Mouse (Mus musculus) forebrain, embryonic 12.5 days (tissue): ENCODE data around the gene Dclre1b. TPM values are rescaled to one million over a fixed set of nuclear protein-coding genes. Genes with fewer than 3 reads are reported as not detected.

Source experiments
- ATAC-seq: fragments of 200-750 bp; cut with Nextera tagmentation; 2 replicates; pipeline ENCODE4 v1.8.0; 2017; ENCODE audit warnings: moderate TSS enrichment; ENCODE audit not compliant: low FRiP score
- H3K27ac ChIP-seq: fragments of 300-500 bp; sonication (generic); 2 replicates; pipeline ENCODE4 v1.5.1; 2016; ENCODE audit warnings: mild to moderate bottlenecking
- H3K27me3 ChIP-seq: fragments of 300-500 bp; sonication (generic); 2 replicates; pipeline ENCODE4 v1.6.1; 2016; ENCODE audit warnings: mild to moderate bottlenecking
- H3K36me3 ChIP-seq: fragments of 300-500 bp; sonication (generic); replicated peaks from 2 replicates; pipeline ENCODE4 v1.6.1; 2016; ENCODE audit warnings: mild to moderate bottlenecking
- H3K4me1 ChIP-seq: fragments of 300-500 bp; sonication (generic); 2 replicates; pipeline ENCODE4 v1.6.1; 2016
- H3K4me2 ChIP-seq: fragments of 300-500 bp; sonication (generic); 2 replicates; pipeline ENCODE4 v1.6.1; 2016; ENCODE audit warnings: mild to moderate bottlenecking, moderate library complexity
- H3K4me3 ChIP-seq: fragments of 300-500 bp; sonication (generic); replicated peaks from 2 replicates; pipeline ENCODE4 v1.5.1; 2016; ENCODE audit warnings: mild to moderate bottlenecking
- H3K9ac ChIP-seq: fragments of 300-500 bp; sonication (generic); 2 replicates; pipeline ENCODE4 v1.6.1; 2016; ENCODE audit warnings: mild to moderate bottlenecking
- H3K9me3 ChIP-seq: fragments of 300-500 bp; sonication (generic); 2 replicates; pipeline ENCODE4 v1.6.1; 2016
- WGBS: fragments of 180-500 bp; shearing (Covaris S2); methylation state at CpG from one replicate; pipeline ENCODE4 v1.1.7; 2016; 5-methylcytosine and 5-hydroxymethylcytosine counted together
- polyA plus RNA-seq: library from polyadenylated mRNA; unstranded; fragments of >200 nt; fragmentation: Nextera tagmentation; extraction: Ambion mirVana; gene quantifications from 2 replicates; pipeline ENCODE4 v1.2.1, GENCODE M21; 2016

The Dclre1b gene
- polyA plus RNA-seq, 1 experiment from 2014 or later: 32.4 TPM

DNA sequence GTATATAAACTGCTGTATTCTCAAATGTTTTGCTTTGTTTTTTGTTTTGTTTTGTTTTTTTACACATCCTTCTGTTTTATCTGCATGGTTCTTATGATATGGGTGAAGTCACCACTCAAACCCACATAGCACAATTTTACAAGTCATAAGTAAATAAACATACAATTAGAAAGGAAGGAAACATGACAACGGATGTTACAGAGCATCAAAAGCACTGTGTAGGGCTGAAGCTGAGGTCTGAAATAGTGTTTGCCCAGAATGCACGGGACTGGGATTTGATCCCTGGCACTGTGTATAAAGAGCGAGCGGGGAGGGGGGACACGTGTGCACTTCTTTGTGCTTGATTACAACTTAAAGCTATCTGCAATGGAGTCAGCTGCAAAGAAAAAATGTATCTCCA, 28.5 kb downstream of the Dclre1b start:
- H3K4me2 ChIP-seq: no peak overlapping the region
- H3K36me3 ChIP-seq: peaks cover 17% of the 10 kb centered on the region
- 0 out of 2 replicates have a peak, but pooled peaks cover 9% of the 10 kb centered on the region for H3K4me1 ChIP-seq
- H3K9me3 ChIP-seq: no peaks in the 10 kb centered on the region
- no peaks in the 10 kb centered on the region for H3K27me3 ChIP-seq
- no peak overlapping the region for H3K27ac ChIP-seq
- H3K4me3 ChIP-seq: no peak overlapping the region
- no peak overlapping the region for H3K9ac ChIP-seq
- no peak for ATAC-seq
- 88% methylated on average over 5 of the region's 5 CpGs for WGBS

DNA sequence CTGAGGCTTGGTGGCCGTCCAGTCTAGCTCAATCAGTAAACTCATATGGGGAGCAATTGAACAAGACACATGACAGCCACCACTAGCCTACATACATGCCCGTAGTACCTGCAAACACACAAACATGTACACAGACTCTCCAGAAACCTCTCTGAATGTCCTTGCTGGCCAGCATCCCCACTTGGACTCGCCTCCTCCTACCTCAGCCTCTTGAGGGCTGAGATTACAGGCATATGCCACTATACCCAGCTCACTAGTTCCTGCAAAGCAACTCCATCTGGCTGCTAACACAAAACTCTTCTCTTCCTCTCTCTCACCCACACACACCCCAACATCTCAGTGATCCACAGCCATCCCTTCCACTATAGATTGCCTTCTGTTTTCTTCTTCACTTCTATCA, 29.0 kb downstream of the Dclre1b start:
- no peak overlapping the region for H3K4me2 ChIP-seq
- no peak overlapping the region for H3K27ac ChIP-seq
- H3K36me3 ChIP-seq: peaks cover 21% of the 10 kb centered on the region
- H3K27me3 ChIP-seq: no peaks in the 10 kb centered on the region
- no peak overlapping the region for H3K4me3 ChIP-seq
- ATAC-seq: no peak
- 0 out of 2 replicates have a peak, but pooled peaks cover 9% of the 10 kb centered on the region for H3K4me1 ChIP-seq
- WGBS: 90% methylated on average over 3 of the region's 3 CpGs
- no peaks in the 10 kb centered on the region for H3K9me3 ChIP-seq
- no peak overlapping the region for H3K9ac ChIP-seq

DNA sequence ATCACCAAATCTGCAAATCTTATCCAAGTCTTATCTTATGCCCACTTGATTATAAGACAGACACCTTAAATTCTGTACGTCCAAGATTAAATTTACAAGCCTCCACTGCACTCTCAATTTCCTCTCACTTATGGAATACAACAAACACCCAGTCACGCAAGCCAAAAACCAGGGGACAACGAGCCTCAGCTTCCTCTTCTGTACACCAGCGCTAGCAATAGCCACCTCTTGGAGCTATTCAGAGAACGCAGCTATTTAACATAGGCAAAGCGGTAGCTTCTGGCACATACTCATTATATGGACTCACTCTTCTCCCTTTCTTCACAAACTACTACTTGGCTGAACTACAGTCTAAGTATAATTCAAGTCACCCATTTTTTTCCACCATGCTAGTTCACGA, 30.1 kb downstream of the Dclre1b start:
- no peak for ATAC-seq
- no peaks in the 10 kb centered on the region for H3K9me3 ChIP-seq
- peaks cover 21% of the 10 kb centered on the region for H3K36me3 ChIP-seq
- H3K27ac ChIP-seq: no peak overlapping the region
- no peak overlapping the region for H3K4me2 ChIP-seq
- no peak overlapping the region for H3K9ac ChIP-seq
- no peak overlapping the region for H3K4me3 ChIP-seq
- 0 out of 2 replicates have a peak, but pooled peaks cover 9% of the 10 kb centered on the region for H3K4me1 ChIP-seq
- no peaks in the 10 kb centered on the region for H3K27me3 ChIP-seq
- WGBS: 76% methylated on average over 7 of the region's 7 CpGs

DNA sequence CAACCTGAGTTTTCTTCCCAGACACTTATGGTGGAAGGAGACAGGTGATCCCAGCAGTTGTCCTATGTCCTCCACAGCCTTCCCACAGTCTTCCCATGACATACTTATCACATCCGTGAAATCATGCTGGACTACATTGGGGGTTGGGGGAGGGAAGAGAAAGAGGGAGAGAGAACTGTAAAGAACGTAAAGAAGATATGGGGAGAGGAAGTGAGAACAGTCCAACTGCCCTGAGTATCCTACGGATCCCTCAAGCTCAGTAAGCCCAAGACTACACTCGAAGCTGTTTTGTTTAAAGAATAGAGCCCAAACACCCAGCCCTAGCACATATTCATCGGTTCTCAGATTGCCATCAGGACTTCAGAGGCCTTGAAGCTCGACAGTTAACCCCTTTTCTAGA, 30.6 kb downstream of the Dclre1b start:
- ATAC-seq: no peak
- no peak overlapping the region for H3K27ac ChIP-seq
- H3K36me3 ChIP-seq: peaks cover 24% of the 10 kb centered on the region
- H3K4me1 ChIP-seq: 0 out of 2 replicates have a peak, but pooled peaks cover 7% of the 10 kb centered on the region
- no peak overlapping the region for H3K4me3 ChIP-seq
- WGBS: 96% methylated on average over 6 of the region's 6 CpGs
- no peaks in the 10 kb centered on the region for H3K27me3 ChIP-seq
- H3K9me3 ChIP-seq: no peaks in the 10 kb centered on the region
- H3K4me2 ChIP-seq: no peak overlapping the region
- no peak overlapping the region for H3K9ac ChIP-seq

DNA sequence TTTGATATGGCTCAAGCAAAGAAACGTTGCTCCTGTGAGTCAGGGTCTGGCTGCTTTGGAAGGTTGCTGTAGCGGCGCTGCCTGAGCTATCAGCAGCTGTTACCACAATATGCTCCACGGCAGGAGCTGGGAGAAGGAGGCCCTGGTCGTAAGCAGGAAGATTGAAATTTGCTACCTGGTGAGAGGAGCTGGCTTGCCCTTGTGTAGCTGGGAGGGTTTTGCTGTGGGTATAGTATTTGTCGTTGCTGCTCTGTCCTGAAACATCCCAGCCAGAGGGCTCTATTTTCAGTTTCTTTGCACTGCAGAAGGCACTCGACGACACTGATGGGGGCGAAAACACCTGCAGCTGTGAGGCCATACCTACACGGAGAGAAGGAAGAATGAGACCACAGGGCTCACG, 31.3 kb downstream of the Dclre1b start:
- no peak overlapping the region for H3K4me3 ChIP-seq
- 87% methylated on average over 11 of the region's 11 CpGs for WGBS
- 0 out of 2 replicates have a peak, but pooled peaks cover 5% of the 10 kb centered on the region for H3K4me1 ChIP-seq
- H3K36me3 ChIP-seq: peaks cover 25% of the 10 kb centered on the region
- H3K4me2 ChIP-seq: no peak overlapping the region
- no peaks in the 10 kb centered on the region for H3K9me3 ChIP-seq
- no peak overlapping the region for H3K9ac ChIP-seq
- H3K27me3 ChIP-seq: no peaks in the 10 kb centered on the region
- no peak for ATAC-seq
- H3K27ac ChIP-seq: no peak overlapping the region

DNA sequence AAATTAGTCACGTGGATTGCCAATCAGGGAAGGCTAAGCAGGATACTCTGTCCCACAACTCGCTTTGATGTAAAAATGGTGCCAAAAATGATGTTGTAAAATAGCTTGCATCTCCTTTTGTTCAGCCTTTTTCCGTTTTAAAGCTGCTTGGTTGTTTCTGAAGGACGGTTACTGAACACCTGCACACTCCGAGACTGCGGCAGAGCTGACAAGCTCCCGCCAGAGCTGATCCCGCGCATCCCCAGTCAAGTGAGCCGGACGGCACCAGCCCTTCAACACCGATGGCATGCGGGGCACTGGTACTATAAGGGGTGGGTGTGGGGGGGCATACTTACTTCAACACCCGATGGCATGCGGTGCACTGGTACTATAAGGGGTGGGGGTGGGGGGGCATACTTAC, 35.2 kb downstream of the Dclre1b start:
- ATAC-seq: no peak
- no peak overlapping the region for H3K4me3 ChIP-seq
- peaks cover 30% of the 10 kb centered on the region for H3K36me3 ChIP-seq

DNA sequence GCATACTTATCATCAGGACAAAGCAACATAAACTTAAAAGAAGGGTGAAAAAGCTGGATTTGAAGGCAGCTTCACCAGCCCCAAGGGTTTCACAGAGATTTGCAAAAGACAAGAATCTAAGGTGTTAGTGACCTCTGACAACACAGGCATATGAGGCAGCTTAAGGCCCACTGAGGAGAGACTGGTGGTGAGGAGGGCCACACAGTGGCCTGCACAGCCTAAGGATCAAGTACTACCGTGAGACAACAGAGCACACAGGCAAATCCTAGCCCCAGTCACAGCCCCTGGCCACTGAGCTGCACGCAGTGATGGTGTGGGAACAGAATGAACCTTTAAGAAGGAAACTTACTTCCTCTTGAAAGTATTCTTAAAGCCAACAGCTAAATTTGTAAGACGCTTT, 35.7 kb downstream of the Dclre1b start:
- no peak overlapping the region for H3K4me2 ChIP-seq
- no peaks in the 10 kb centered on the region for H3K27me3 ChIP-seq
- H3K4me3 ChIP-seq: no peak overlapping the region
- no peaks in the 10 kb centered on the region for H3K9me3 ChIP-seq
- H3K36me3 ChIP-seq: peaks cover 35% of the 10 kb centered on the region
- WGBS: 83% methylated on average over 3 of the region's 3 CpGs
- no peak for ATAC-seq
- no peak overlapping the region for H3K27ac ChIP-seq
- no peak overlapping the region for H3K9ac ChIP-seq
- H3K4me1 ChIP-seq: no peaks in the 10 kb centered on the region

More for the DNA sequence above, 35.2 kb downstream of the Dclre1b start:
- no peaks in the 10 kb centered on the region for H3K4me1 ChIP-seq
- no peak overlapping the region for H3K4me2 ChIP-seq
- no peaks in the 10 kb centered on the region for H3K9me3 ChIP-seq
- H3K9ac ChIP-seq: no peak overlapping the region
- no peaks in the 10 kb centered on the region for H3K27me3 ChIP-seq
- H3K27ac ChIP-seq: no peak overlapping the region
- WGBS: 87% methylated on average over 15 of the region's 15 CpGs

DNA sequence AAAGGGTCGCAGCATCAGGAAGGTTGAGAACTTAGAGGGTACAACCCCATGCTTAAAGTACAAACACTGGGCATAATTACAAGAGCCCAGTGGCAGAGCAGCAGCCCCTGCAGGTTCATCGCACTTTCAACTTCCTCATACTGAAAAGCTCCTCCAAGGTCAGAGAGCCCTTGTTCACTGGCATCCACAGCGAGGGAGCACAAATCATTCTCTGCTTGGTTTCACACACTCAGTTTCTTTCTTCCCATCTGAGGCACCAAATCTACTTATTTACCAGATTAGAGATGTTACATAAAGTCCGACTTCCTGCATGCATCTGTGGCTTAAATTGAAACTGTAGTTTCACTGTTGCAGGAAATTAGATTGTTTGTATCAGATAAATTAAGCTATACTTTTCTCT, 36.4 kb downstream of the Dclre1b start:
- Histone ChIP-seq H3K36me3 (peaks cover 36% of the 10 kb centered on the region), H3K4me1 (no peaks in the 10 kb centered on the region), H3K4me3 (no peak overlapping the region), H3K27me3 (no peaks in the 10 kb centered on the region), H3K4me2 (no peak overlapping the region), H3K9me3 (no peaks in the 10 kb centered on the region), H3K27ac (no peak overlapping the region), H3K9ac (no peak overlapping the region)
- ATAC-seq: no peak
- WGBS: 83% methylated on average over 4 of the region's 4 CpGs

DNA sequence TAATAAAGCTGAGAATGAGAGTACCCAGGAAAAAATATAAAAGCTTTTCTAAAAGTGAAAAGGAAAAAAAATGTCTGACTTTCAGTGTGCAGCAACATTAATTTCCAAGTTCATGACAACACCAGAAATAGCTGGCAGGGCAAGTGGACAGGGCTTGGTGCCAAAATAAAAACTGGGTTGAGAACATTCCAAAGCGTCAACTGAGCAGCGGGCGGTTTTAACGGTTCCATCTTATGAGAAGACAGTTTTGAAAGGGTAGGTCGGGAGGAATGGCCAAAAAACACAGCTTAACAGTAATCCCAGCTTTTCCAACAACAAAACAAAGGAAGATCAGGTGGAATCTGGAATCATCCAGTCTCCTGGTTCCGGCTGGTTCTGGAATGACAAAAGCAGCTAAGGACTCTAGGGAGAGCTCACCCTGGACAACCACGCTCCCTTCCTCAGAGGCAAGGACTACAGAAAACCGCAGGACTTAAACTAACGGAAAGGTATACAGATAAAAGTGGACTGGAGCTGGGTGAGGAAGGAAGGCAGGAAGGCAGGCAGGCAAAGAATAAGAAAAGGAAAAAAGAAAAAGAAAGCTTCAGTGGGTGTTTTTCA, 37.6 kb downstream of the Dclre1b start:
- H3K27ac ChIP-seq: no peak overlapping the region
- 87% methylated on average over 9 of the region's 9 CpGs for WGBS
- no peak overlapping the region for H3K4me3 ChIP-seq
- H3K4me1 ChIP-seq: no peaks in the 10 kb centered on the region
- H3K4me2 ChIP-seq: no peak overlapping the region
- no peak overlapping the region for H3K9ac ChIP-seq
- no peak for ATAC-seq
- no peaks in the 10 kb centered on the region for H3K9me3 ChIP-seq
- H3K36me3 ChIP-seq: peaks cover 25% of the 10 kb centered on the region
- no peaks in the 10 kb centered on the region for H3K27me3 ChIP-seq

DNA sequence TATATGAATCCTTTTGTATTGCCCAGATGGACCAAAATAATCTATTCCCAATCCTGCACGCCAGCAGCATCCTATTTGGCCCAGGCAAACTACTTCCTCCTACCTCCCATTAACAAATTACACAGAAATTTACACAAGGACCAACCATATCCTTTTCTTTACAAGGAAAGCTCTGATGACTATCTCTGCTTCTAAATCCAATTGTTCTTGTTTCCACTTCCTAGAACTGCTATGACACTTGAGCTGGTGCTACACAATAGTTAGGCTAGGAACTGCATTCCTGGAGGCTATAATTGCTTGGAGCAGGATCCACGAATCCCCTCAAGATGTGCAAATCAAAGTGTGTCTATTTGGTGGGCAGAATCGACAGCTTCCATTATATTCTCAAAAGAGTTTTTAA, 42.5 kb downstream of the Dclre1b start:
- WGBS: 68% methylated on average over 3 of the region's 3 CpGs
- peaks cover 29% of the 10 kb centered on the region for H3K36me3 ChIP-seq
- H3K9me3 ChIP-seq: no peaks in the 10 kb centered on the region
- H3K4me2 ChIP-seq: no peak overlapping the region
- no peak overlapping the region for H3K9ac ChIP-seq
- H3K27me3 ChIP-seq: no peaks in the 10 kb centered on the region
- H3K4me3 ChIP-seq: no peak overlapping the region
- no peaks in the 10 kb centered on the region for H3K4me1 ChIP-seq
- no peak overlapping the region for H3K27ac ChIP-seq
- no peak for ATAC-seq

DNA sequence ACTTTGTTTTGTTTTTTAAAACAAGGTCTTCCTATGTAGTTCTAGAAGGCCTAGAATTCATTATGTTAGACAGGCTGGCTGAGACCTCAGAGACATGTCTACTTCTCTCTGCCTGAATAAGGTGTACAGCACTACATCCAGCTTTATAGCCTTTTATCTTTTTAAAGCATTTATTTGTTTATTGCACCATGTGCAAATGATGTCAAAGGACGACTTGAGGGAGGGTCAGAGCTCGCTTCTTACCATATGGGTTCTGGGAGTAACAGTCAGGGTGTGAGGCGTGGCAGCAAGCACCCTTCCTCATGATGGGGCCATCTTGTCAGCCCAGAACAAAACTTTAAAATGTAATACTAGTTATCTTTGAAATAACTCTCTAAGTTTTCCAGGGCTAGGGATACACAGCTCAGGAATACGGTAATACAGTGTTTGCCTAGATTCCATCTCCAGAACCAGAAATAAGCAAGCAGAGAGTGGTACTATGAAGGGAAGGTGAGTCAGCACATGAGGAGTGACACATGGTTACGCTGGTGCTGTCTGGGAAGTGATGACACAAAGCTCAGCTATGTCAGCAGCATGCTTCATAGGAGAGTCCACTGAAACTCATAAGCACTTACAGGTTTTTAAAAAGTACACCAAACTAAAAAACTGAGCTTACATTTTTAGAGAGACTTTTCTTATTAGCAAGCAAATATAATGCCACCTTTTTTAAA, 49.8 kb downstream of the Dclre1b start:
- Histone ChIP-seq H3K27ac (no peak overlapping the region), H3K4me3 (no peak overlapping the region), H3K36me3 (peaks cover 68% of the 10 kb centered on the region), H3K4me1 (no peaks in the 10 kb centered on the region), H3K9ac (no peak overlapping the region), H3K9me3 (no peaks in the 10 kb centered on the region), H3K4me2 (no peak overlapping the region), H3K27me3 (no peaks in the 10 kb centered on the region)
- 83% methylated on average over 5 of the region's 5 CpGs for WGBS
- ATAC-seq: no peak

DNA sequence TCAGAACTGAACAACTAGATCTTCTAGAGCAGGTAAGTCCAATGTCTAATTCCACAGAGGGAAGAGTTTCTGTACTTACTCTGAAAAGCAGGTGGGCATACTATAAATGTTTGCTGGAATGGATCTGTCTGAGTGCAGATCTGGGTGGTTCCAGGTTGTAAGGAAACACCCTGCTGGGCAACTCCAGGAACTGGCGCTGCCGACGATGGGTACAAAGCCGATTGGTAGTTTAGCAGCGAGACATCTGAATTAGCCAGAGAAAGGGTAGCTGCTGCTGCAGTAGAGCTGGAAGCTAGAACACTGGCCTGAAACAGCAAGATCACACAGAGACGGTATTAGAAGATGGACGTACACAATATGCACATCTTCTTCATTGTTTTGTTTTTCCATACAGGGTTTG, 50.8 kb downstream of the Dclre1b start:
- no peaks in the 10 kb centered on the region for H3K9me3 ChIP-seq
- no peak overlapping the region for H3K27ac ChIP-seq
- no peak for ATAC-seq
- no peak overlapping the region for H3K9ac ChIP-seq
- H3K27me3 ChIP-seq: no peaks in the 10 kb centered on the region
- H3K4me2 ChIP-seq: no peak overlapping the region
- H3K4me1 ChIP-seq: no peaks in the 10 kb centered on the region
- WGBS: 83% methylated on average over 7 of the region's 7 CpGs
- peaks cover 76% of the 10 kb centered on the region for H3K36me3 ChIP-seq
- H3K4me3 ChIP-seq: no peak overlapping the region

DNA sequence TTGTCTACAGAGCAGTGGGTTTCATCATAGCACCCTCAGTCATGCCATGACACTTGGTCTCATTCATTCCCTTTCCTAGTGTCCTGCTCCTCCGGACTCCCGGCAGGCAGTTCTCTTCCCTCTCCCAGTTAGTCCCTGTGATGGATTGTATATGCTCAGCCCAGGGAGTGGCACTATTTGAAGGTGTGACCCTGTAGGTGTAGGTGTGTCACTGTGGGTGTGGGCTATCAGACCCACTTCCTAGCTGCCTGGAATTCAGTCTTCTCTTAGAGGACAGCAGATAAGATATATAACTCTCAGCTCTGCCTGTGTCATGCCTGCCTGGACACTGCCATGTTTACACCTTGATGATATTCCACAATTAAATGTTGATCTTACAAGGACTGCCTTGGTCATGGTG, 52.3 kb downstream of the Dclre1b start:
- Histone ChIP-seq H3K9me3 (no peaks in the 10 kb centered on the region), H3K4me2 (no peak overlapping the region), H3K27ac (no peak overlapping the region), H3K9ac (no peak overlapping the region), H3K36me3 (peaks cover 75% of the 10 kb centered on the region), H3K4me3 (no peak overlapping the region), H3K4me1 (no peaks in the 10 kb centered on the region), H3K27me3 (no peaks in the 10 kb centered on the region)
- WGBS: 91% methylated on average over 2 of the region's 2 CpGs
- no peak for ATAC-seq
